Mouse (Mus musculus) C2C12 (cell line): ENCODE data around the gene Lmtk3. TPM values are rescaled to one million over a fixed set of nuclear protein-coding genes. Genes with fewer than 3 reads are reported as not detected.

Experiments
- H3K27me3 ChIP-seq: one replicate; pipeline ENCODE4 v1.6.1; 2011; ENCODE audit not compliant: control insufficient read depth, insufficient read depth, insufficient read length
- H3K36me3 ChIP-seq: one replicate; pipeline ENCODE4 v1.6.1; 2011; ENCODE audit not compliant: control insufficient read depth, insufficient read depth
- H3K4me3 ChIP-seq: one replicate; pipeline ENCODE4 v1.5.1; 2011; ENCODE audit warnings: mild to moderate bottlenecking, control low read depth; ENCODE audit not compliant: poor library complexity, insufficient read depth, severe bottlenecking
- H3K79me2 ChIP-seq: one replicate; pipeline ENCODE4 v1.6.1; 2011; ENCODE audit not compliant: control insufficient read depth, insufficient read depth
- H3K79me3 ChIP-seq: one replicate; pipeline ENCODE4 v1.6.1; 2011; ENCODE audit warnings: low read depth, control low read depth
- H3ac ChIP-seq: one replicate; pipeline ENCODE3; 2011; ENCODE audit warnings: low read depth; ENCODE audit not compliant: control insufficient read depth, insufficient read length
- CEBPB ChIP-seq: IDR thresholded peaks from one replicate; pipeline ENCODE4 v1.6.1; 2011; ENCODE audit warnings: low read depth, mild to moderate bottlenecking, control low read depth, moderate library complexity
- CTCF ChIP-seq: IDR thresholded peaks from one replicate; pipeline ENCODE4 v1.5.1; 2011; ENCODE audit not compliant: control insufficient read depth, insufficient read depth, insufficient read length
- FOSL1 ChIP-seq: IDR thresholded peaks from one replicate; pipeline ENCODE4 v1.8.0; 2011; ENCODE audit warnings: mild to moderate bottlenecking, low read length; ENCODE audit not compliant: poor library complexity, insufficient read depth, severe bottlenecking
- MAX ChIP-seq: IDR thresholded peaks from one replicate; pipeline ENCODE4 v1.6.1; 2011; ENCODE audit warnings: mild to moderate bottlenecking, control low read depth
- MYOD1 ChIP-seq: IDR thresholded peaks from one replicate; pipeline ENCODE4 v1.6.1; 2011; ENCODE audit warnings: low read depth; ENCODE audit not compliant: control insufficient read depth, insufficient read length
- MYOG ChIP-seq: IDR thresholded peaks from one replicate; pipeline ENCODE4 v1.6.1; 2011; ENCODE audit not compliant: control insufficient read depth, insufficient read length; ENCODE audit errors: extremely low read depth
- USF1 ChIP-seq: IDR thresholded peaks from one replicate; pipeline ENCODE4 v1.6.1; 2011; ENCODE audit warnings: low read depth, mild to moderate bottlenecking, control low read depth, moderate library complexity
- polyA plus RNA-seq: library from polyadenylated mRNA; unstranded; fragments of >200 nt; fragmentation: generic; extraction: Trizol; gene quantifications from one replicate; pipeline ENCODE4 v1.2.1, GENCODE M21; 2012; ENCODE audit warnings: missing spikeins

Gene Lmtk3
- polyA plus RNA-seq, 1 experiment = 0.27 TPM

DNA sequence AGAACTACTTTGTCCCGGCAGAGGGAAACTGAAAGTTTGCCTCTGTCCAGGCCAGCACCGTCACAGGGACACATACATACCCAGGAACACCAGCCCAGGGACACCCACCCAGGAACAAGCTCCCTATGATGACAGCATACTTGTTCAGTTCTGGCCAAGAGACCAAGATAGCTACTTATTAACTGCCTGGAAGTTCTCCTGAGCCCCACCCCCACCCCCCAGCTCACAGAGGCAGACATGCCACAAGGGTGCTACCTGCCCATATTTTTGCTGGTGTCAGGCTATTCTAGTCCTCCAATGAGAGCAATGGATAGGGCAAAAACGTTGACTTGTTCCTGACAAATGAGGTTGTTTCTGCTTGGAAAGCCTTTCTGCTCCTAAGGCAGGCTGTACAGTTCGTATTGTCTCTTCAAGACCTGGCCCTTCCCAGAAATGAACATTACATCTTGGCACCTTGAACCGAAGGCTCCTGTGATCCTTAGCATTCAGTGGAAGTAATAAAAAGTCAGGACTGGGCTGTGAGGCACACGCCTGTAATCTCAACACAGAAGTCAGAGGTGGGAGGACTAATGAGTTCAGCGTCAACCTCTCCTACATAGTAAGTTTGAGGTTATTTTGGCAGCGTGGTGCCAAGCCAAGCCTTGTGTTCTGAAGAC lies 13.0 kb upstream of the Lmtk3 start:
- Histone ChIP-seq H3ac (no peak overlapping the region), H3K4me3 (no peak overlapping the region), H3K79me3 (no peaks in the 10 kb centered on the region), H3K36me3 (no peaks in the 10 kb centered on the region), H3K79me2 (no peaks in the 10 kb centered on the region), H3K27me3 (peaks cover 16% of the 10 kb centered on the region)
- TF ChIP-seq USF1 (no peak), MYOD1 (no peak), MYOG (no peak), FOSL1 (no peak), CEBPB (no peak), MAX (no peak)

GRCm38 (mm10) chr7:45771101-45771500 lies 12.4 kb upstream of the Lmtk3 start:
- no peaks in the 10 kb centered on the region for H3K79me3 ChIP-seq
- no peaks in the 10 kb centered on the region for H3K79me2 ChIP-seq
- TF ChIP-seq USF1 (peak; percentile 5), MYOD1 (peak; percentile 45), CEBPB (no peak), MYOG (no peak), MAX (no peak), FOSL1 (no peak), CTCF (no peak)
- H3ac ChIP-seq = no peak overlapping the region
- H3K27me3 ChIP-seq = peaks cover 22% of the 10 kb centered on the region
- H3K36me3 ChIP-seq = no peaks in the 10 kb centered on the region
- H3K4me3 ChIP-seq = no peak overlapping the region

DNA sequence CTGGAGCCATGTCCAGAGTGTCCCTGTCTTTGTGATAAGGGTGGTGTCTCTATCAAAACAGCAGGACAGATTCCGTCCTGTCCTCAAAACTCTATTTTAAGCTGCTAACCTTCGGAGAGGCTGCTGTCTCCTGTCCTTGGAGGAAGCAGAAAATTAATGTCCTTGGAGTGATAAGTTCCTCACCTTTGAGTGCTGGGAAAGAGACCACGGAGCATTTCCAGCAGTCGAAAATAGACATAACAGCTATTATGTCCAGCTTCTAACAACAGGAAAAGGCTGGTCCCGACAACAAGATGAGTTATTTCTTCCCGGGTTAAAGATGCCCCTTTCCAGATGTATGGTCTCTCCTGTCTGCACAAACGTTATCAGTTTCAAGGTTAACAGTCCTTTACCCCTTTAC lies 8.3 kb upstream of the Lmtk3 start:
- H3K36me3 ChIP-seq = no peaks in the 10 kb centered on the region
- no peaks in the 10 kb centered on the region for H3K79me3 ChIP-seq
- TF ChIP-seq CTCF = no peak
- no peak for TF ChIP-seq MYOD1
- no peak for TF ChIP-seq MYOG
- TF ChIP-seq USF1 = no peak
- H3K79me2 ChIP-seq = no peaks in the 10 kb centered on the region
- H3K27me3 ChIP-seq = peaks cover 22% of the 10 kb centered on the region
- H3K4me3 ChIP-seq = no peak overlapping the region
- no peak overlapping the region for H3ac ChIP-seq

DNA sequence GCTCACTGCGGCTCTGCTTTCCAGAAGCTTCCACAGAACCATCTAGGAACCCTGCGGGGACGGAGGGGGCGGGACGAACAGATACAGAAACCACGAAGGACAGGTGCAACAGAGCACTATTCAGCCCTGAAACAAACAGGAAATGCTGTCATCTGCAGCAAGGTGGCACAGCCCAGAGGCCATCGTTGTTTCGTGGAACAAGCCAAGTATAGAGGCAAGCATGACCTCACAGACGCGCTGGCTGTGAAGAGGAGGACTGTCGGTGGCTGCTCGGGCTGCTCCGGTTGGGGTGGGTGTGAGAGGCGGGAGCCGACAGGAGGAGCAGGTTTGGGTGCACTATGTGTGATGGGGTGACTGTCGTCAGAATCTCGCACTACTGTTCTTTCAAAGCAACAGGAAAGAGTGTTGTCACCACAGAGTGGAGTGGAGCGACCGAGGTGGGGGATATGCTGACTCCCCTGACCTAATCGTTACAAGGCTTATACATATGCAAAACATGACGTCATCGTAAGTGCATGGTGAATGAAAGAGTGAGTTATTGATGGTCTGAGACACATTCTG lies 4.4 kb upstream of the Lmtk3 start:
- TF ChIP-seq CEBPB = no peak
- H3K36me3 ChIP-seq = no peaks in the 10 kb centered on the region
- H3K79me2 ChIP-seq = no peaks in the 10 kb centered on the region
- no peak overlapping the region for H3ac ChIP-seq
- no peak overlapping the region for H3K4me3 ChIP-seq
- H3K79me3 ChIP-seq = no peaks in the 10 kb centered on the region
- H3K27me3 ChIP-seq = peaks cover 23% of the 10 kb centered on the region

GRCm38 (mm10) chr7:45782271-45782670 lies 1.3 kb upstream of the Lmtk3 start:
- H3K79me3 ChIP-seq = no peaks in the 10 kb centered on the region
- peaks cover 40% of the 10 kb centered on the region for H3K27me3 ChIP-seq
- no peak overlapping the region for H3K4me3 ChIP-seq
- TF ChIP-seq CEBPB (no peak), MAX (no peak), CTCF (no peak), MYOD1 (no peak), MYOG (no peak), FOSL1 (no peak), USF1 (no peak)
- H3K36me3 ChIP-seq = no peaks in the 10 kb centered on the region
- no peak overlapping the region for H3ac ChIP-seq
- no peaks in the 10 kb centered on the region for H3K79me2 ChIP-seq

- no peaks in the 10 kb centered on the region for H3K79me2 ChIP-seq
- peaks cover 50% of the 10 kb centered on the region for H3K27me3 ChIP-seq
- H3K4me3 ChIP-seq = no peak within 1 kb of the TSS
- TF ChIP-seq USF1 = no peak
- TF ChIP-seq MAX = no peak
- H3ac ChIP-seq = peak within 1 kb of the TSS; percentile 44
- H3K79me3 ChIP-seq = no peaks in the 10 kb centered on the region
- no peaks in the 10 kb centered on the region for H3K36me3 ChIP-seq
These were observed 1.2 kb downstream of the Lmtk3 start, which contains the start of gene Sult2b1 for GRCm38 (mm10) chr7:45784524-45785372. Sult2b1 (minus strand) TSS chr7:45784669.
